Mouse (Mus musculus): Measurements from ENCODE around the gene Cdkl1. TPM values are rescaled to one million over a fixed set of nuclear protein-coding genes. Genes with fewer than 3 reads are reported as not detected.

The Cdkl1 gene
- polyA plus RNA-seq (2012; rRNA removed; ENCODE audit: low replicate concordance): 0.67 and 19.4 TPM in 2 replicates

GRCm38 (mm10) chr12:69790530-69791505 is at the start of gene Cdkl1:
Gene Cdkl1 (minus strand): TSS chr12:69791267.

DNA sequence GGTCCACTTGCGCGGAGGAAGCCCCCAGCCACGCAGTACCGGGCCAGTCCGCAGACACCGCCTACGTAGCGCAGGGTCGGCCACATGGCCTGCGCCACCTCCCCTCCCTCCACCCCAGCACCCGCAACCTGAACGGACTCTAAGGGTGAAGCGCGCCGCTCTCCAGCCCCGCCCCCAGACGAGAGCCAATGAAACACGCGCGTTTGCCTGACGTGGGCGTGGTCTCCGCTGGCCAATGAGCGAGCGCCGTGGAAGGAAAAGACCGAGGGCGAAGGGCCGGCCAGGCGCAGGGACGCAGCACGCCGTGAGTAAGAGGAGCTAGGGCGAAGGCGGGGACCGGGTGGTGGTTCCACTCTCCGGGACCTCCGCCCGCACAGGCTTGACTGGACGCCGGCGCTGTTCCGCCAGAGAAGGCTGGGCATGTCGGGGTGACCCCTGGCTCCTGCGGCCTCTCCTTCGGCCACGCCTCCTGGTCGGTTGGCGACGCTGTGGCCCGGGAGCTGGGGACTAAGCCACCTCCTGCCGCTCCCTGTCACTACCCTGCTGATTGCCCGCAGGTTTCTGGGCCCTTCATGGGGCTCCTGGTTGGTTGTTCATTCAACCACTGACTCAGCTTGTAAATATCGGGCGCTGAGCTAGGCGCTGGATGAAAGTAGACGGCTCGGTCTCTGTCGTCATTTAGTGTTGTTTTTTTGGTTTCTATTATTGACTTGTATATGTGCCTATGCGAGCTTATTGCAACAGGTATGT is 66.2 kb downstream of the Cdkl1 start, which contains the start of the genes L2hgdh and Atp5s:
TSS of gene L2hgdh (minus strand) at position 163 of the 750 bp plus-strand sequence.
TSS of gene Atp5s (plus strand) at position 240 of the 750 bp plus-strand sequence.

Other genes with a start within 250 kb of the Cdkl1 start
- 5.2 and 7.4 TPM in 2 replicates for gene Vcpkmt, start 208.2 kb downstream of the Cdkl1 start, polyA plus RNA-seq (2012; rRNA removed; ENCODE audit: low replicate concordance)
- gene Sos2, start 109.4 kb downstream of the Cdkl1 start, polyA plus RNA-seq (2012; rRNA removed; ENCODE audit: low replicate concordance): 23.2 and 23.8 TPM in 2 replicates
- 5.3 and 8.1 TPM in 2 replicates for gene L2hgdh, start 66.4 kb downstream of the Cdkl1 start, polyA plus RNA-seq (2012; rRNA removed; ENCODE audit: low replicate concordance)
- 11.6 and 13.8 TPM in 2 replicates for gene Atp5s, start 66.3 kb downstream of the Cdkl1 start, polyA plus RNA-seq (2012; rRNA removed; ENCODE audit: low replicate concordance)
- 1.6 and 2.3 TPM in 2 replicates for gene Atl1, start 101.3 kb upstream of the Cdkl1 start, polyA plus RNA-seq (2012; rRNA removed; ENCODE audit: low replicate concordance)
- 6.4 and 17.3 TPM in 2 replicates for gene Map4k5, start 101.9 kb upstream of the Cdkl1 start, polyA plus RNA-seq (2012; rRNA removed; ENCODE audit: low replicate concordance)
- 32.2 and 42.3 TPM in 2 replicates for gene Sav1, start 195.7 kb upstream of the Cdkl1 start, polyA plus RNA-seq (2012; rRNA removed; ENCODE audit: low replicate concordance)